Mouse (Mus musculus): ENCODE data around the gene Srl. TPM values are rescaled to one million over a fixed set of nuclear protein-coding genes. Genes with fewer than 3 reads are reported as not detected.
A peak's percentile ranks its signal among the peaks of the same experiment; 100 is the strongest.

The Srl gene
- total and polyA plus RNA-seq, 3 experiments: 276 to 870 (median 771) TPM

GRCm38 (mm10) chr16:4558384-4558979 is 16.9 kb upstream of the Srl start:
- Histone ChIP-seq H3K9ac (ENCODE audit: low read depth, low read length) (peak overlapping the region; percentile 89), H3K36me3 (ENCODE audit: control insufficient read depth, insufficient read depth, low read length) (no peaks in the 10 kb centered on the region), H3K4me3 (peak overlapping the region; percentile 70), H3K79me2 (replicated peaks; ENCODE audit: control insufficient read depth, insufficient read depth, low read length) (no peaks in the 10 kb centered on the region; the same call in 1 of the 2 replicates), H3K27ac (peak overlapping the region; percentile 97), H3K4me1 (ENCODE audit: control insufficient read depth, insufficient read depth, low read length) (peaks cover 1% of the 10 kb centered on the region; the same call in 1 of the 2 replicates), H3K27me3 (ENCODE audit: control insufficient read depth, insufficient read depth, low read length) (no peaks in the 10 kb centered on the region)
- TF ChIP-seq CTCF (IDR thresholded peaks at IDR 0.05) (no peak), POLR2A (IDR thresholded peaks at IDR 0.05; ENCODE audit: insufficient read depth, low read depth, low read length) (peak; percentile 94), EP300 (IDR thresholded peaks at IDR 0.05; ENCODE audit: insufficient read depth, low read depth, low read length) (peak; percentile 36; the same call in 1 of the 2 replicates)
- WGBS: under 1% methylated on average over 37 of the region's 38 CpGs
- intact Hi-C loops (cut with DNase I): loop anchor here (2.0 to 10.0 kb wide), 2 partner anchors 36 to 226 kb away; partner anchors contain the start of gene Glis2
- peak; percentile 92 to 93 for DNase-seq

GRCm38 (mm10) chr16:4557949-4558348 is 16.3 kb upstream of the Srl start:
- H3K4me1 ChIP-seq (ENCODE audit: control insufficient read depth, insufficient read depth, low read length): peaks cover 1% of the 10 kb centered on the region; the same call in 1 of the 2 replicates
- no peaks in the 10 kb centered on the region for H3K27me3 ChIP-seq (ENCODE audit: control insufficient read depth, insufficient read depth, low read length)
- intact Hi-C loops (cut with DNase I): loop anchor here (2.0 to 10.0 kb wide), 2 partner anchors 37 to 227 kb away; partner anchors contain the start of gene Glis2
- WGBS: 0% methylated on average over 19 of the region's 19 CpGs
- TF ChIP-seq EP300 (IDR thresholded peaks at IDR 0.05; ENCODE audit: insufficient read depth, low read depth, low read length): 0 out of 2 replicates have a peak, but pooled peaks have one; percentile 11
- TF ChIP-seq POLR2A (IDR thresholded peaks at IDR 0.05; ENCODE audit: insufficient read depth, low read depth, low read length): no peak; the same call in 1 of the 2 replicates
- TF ChIP-seq CTCF (IDR thresholded peaks at IDR 0.05): no peak
- peak; percentile 67 to 77 for DNase-seq
- H3K36me3 ChIP-seq (ENCODE audit: control insufficient read depth, insufficient read depth, low read length): no peaks in the 10 kb centered on the region
- peak overlapping the region; percentile 97 for H3K27ac ChIP-seq
- H3K9ac ChIP-seq (ENCODE audit: low read depth, low read length): peak overlapping the region; percentile 23
- peak overlapping the region; percentile 70 for H3K4me3 ChIP-seq
- no peaks in the 10 kb centered on the region; the same call in 1 of the 2 replicates for H3K79me2 ChIP-seq (replicated peaks; ENCODE audit: control insufficient read depth, insufficient read depth, low read length)

GRCm38 (mm10) chr16:4557085-4557484 is 15.5 kb upstream of the Srl start:
- Histone ChIP-seq H3K79me2 (replicated peaks; ENCODE audit: control insufficient read depth, insufficient read depth, low read length) (no peaks in the 10 kb centered on the region; the same call in 1 of the 2 replicates), H3K27ac (no peak overlapping the region), H3K9ac (ENCODE audit: low read depth, low read length) (no peak overlapping the region), H3K27me3 (ENCODE audit: control insufficient read depth, insufficient read depth, low read length) (no peaks in the 10 kb centered on the region), H3K36me3 (ENCODE audit: control insufficient read depth, insufficient read depth, low read length) (no peaks in the 10 kb centered on the region), H3K4me1 (ENCODE audit: control insufficient read depth, insufficient read depth, low read length) (peaks cover 3% of the 10 kb centered on the region; the same call in 1 of the 2 replicates), H3K4me3 (no peak overlapping the region)
- DNase-seq: no peak
- intact Hi-C loops (cut with DNase I): loop anchor here (10.0 kb wide), 1 partner anchor 228 kb away; no protein-coding TSS in a partner anchor
- WGBS: 94% methylated on average over 1 of the region's 1 CpGs
- TF ChIP-seq EP300 (IDR thresholded peaks at IDR 0.05; ENCODE audit: insufficient read depth, low read depth, low read length) (no peak), POLR2A (IDR thresholded peaks at IDR 0.05; ENCODE audit: insufficient read depth, low read depth, low read length) (no peak), CTCF (IDR thresholded peaks at IDR 0.05) (no peak)

- Histone ChIP-seq H3K79me2 (replicated peaks; ENCODE audit: control insufficient read depth, insufficient read depth, low read length) (no peaks in the 10 kb centered on the region; the same call in 1 of the 2 replicates), H3K27me3 (ENCODE audit: control insufficient read depth, insufficient read depth, low read length) (no peaks in the 10 kb centered on the region), H3K4me3 (no peak overlapping the region), H3K27ac (no peak overlapping the region), H3K36me3 (ENCODE audit: control insufficient read depth, insufficient read depth, low read length) (no peaks in the 10 kb centered on the region), H3K9ac (ENCODE audit: low read depth, low read length) (no peak overlapping the region), H3K4me1 (ENCODE audit: control insufficient read depth, insufficient read depth, low read length) (peaks cover 2% of the 10 kb centered on the region; the same call in 1 of the 2 replicates)
- intact Hi-C loops (cut with DNase I): loop anchor here (10.0 kb wide), 1 partner anchor 229 kb away; no protein-coding TSS in a partner anchor
- 95% methylated on average over 1 of the region's 1 CpGs for WGBS
- TF ChIP-seq CTCF (IDR thresholded peaks at IDR 0.05): no peak
- no peak for TF ChIP-seq POLR2A (IDR thresholded peaks at IDR 0.05; ENCODE audit: insufficient read depth, low read depth, low read length)
- TF ChIP-seq EP300 (IDR thresholded peaks at IDR 0.05; ENCODE audit: insufficient read depth, low read depth, low read length): no peak
- DNase-seq: no peak
Measured at GRCm38 (mm10) chr16:4555555-4555954, 13.9 kb upstream of the Srl start.

GRCm38 (mm10) chr16:4552829-4553550 is 11.4 kb upstream of the Srl start:
- H3K4me3 ChIP-seq: no peak overlapping the region
- peak overlapping the region; percentile 31; the same call in 1 of the 2 replicates for H3K27ac ChIP-seq
- H3K9ac ChIP-seq (ENCODE audit: low read depth, low read length): 0 out of 2 replicates have a peak overlapping the region, but pooled peaks have one; percentile 16
- no peaks in the 10 kb centered on the region; the same call in 1 of the 2 replicates for H3K79me2 ChIP-seq (replicated peaks; ENCODE audit: control insufficient read depth, insufficient read depth, low read length)
- 48% methylated on average over 6 of the region's 6 CpGs for WGBS
- no peaks in the 10 kb centered on the region for H3K27me3 ChIP-seq (ENCODE audit: control insufficient read depth, insufficient read depth, low read length)
- no peaks in the 10 kb centered on the region for H3K36me3 ChIP-seq (ENCODE audit: control insufficient read depth, insufficient read depth, low read length)
- peak; percentile 58 to 59 for DNase-seq
- no peak for TF ChIP-seq CTCF (IDR thresholded peaks at IDR 0.05)
- TF ChIP-seq POLR2A (IDR thresholded peaks at IDR 0.05; ENCODE audit: insufficient read depth, low read depth, low read length): no peak
- TF ChIP-seq EP300 (IDR thresholded peaks at IDR 0.05; ENCODE audit: insufficient read depth, low read depth, low read length): no peak
- H3K4me1 ChIP-seq (ENCODE audit: control insufficient read depth, insufficient read depth, low read length): peaks cover 2% of the 10 kb centered on the region; the same call in 1 of the 2 replicates
- intact Hi-C loops (cut with DNase I): loop anchor here (5.0 to 10.0 kb wide), 2 partner anchors 114 to 232 kb away; no protein-coding TSS in a partner anchor
